Mouse (Mus musculus) hindbrain, embryonic 15.5 days (tissue): ENCODE results near the gene Atrnl1. TPM values are rescaled to one million over a fixed set of nuclear protein-coding genes. Genes with fewer than 3 reads are reported as not detected.

Experiments used
- ATAC-seq: fragments of 200-750 bp; cut with Nextera tagmentation; 2 replicates; pipeline ENCODE4 v1.8.0; 2017; ENCODE audit warnings: low read depth, moderate number of reproducible peaks, moderate TSS enrichment; ENCODE audit not compliant: low FRiP score
- H3K27ac ChIP-seq: fragments of 300-500 bp; sonication (generic); replicated peaks from 2 replicates; pipeline ENCODE4 v1.5.1; 2015; ENCODE audit warnings: mild to moderate bottlenecking, inconsistent platforms
- H3K27me3 ChIP-seq: fragments of 300-500 bp; sonication (generic); 2 replicates; pipeline ENCODE4 v1.6.1; 2015; ENCODE audit warnings: control low read depth, inconsistent platforms
- H3K36me3 ChIP-seq: fragments of 300-500 bp; sonication (generic); 2 replicates; pipeline ENCODE4 v1.6.1; 2015; ENCODE audit warnings: control low read depth, inconsistent platforms
- H3K4me1 ChIP-seq: fragments of 300-500 bp; sonication (generic); replicated peaks from 2 replicates; pipeline ENCODE4 v1.6.1; 2015; ENCODE audit warnings: control low read depth, inconsistent platforms
- H3K4me2 ChIP-seq: fragments of 300-500 bp; sonication (generic); 2 replicates; pipeline ENCODE4 v1.6.1; 2015; ENCODE audit warnings: moderate library complexity, mild to moderate bottlenecking, inconsistent platforms
- H3K4me3 ChIP-seq: fragments of 300-500 bp; sonication (generic); 2 replicates; pipeline ENCODE4 v1.5.1; 2015; ENCODE audit warnings: mild to moderate bottlenecking, inconsistent platforms
- H3K9ac ChIP-seq: fragments of 300-500 bp; sonication (generic); 2 replicates; pipeline ENCODE4 v1.6.1; 2015; ENCODE audit warnings: inconsistent platforms
- H3K9me3 ChIP-seq: fragments of 300-500 bp; sonication (generic); 2 replicates; pipeline ENCODE4 v1.6.1; 2016; ENCODE audit warnings: control low read depth, inconsistent platforms
- WGBS: fragments of 180-500 bp; shearing (Covaris S2); methylation state at CpG from one replicate; pipeline ENCODE4 v1.1.7; 2015; 5-methylcytosine and 5-hydroxymethylcytosine counted together
- polyA plus RNA-seq: library from polyadenylated mRNA; unstranded; fragments of >200 nt; fragmentation: Nextera tagmentation; extraction: Ambion mirVana; gene quantifications from 2 replicates; pipeline ENCODE4 v1.2.1, GENCODE M21; 2015

Gene Atrnl1
- polyA plus RNA-seq, 1 experiment from 2014 or later = 7.5 TPM

DNA sequence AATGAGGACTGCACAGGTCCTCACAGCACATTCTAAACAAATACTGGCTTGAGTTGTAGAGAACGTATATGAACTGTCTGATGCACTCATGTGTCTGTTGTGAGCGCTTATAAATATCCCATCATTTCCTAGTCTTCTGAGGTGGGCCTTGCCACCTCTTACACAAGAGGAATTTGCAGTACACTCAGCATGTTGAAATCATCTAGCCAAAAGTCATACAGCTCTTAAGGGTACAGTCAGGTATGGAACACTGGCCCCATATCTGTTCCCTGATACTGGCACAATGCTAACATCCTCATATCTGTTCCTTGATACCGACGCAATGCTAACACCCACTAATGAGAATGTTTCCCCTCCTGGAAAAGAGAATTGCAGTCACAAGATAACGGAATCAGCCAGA, 488.7 kb downstream of the Atrnl1 start:
- H3K9me3 ChIP-seq = no peaks in the 10 kb centered on the region
- no peak for ATAC-seq
- WGBS = 96% methylated on average over 5 of the region's 5 CpGs

DNA sequence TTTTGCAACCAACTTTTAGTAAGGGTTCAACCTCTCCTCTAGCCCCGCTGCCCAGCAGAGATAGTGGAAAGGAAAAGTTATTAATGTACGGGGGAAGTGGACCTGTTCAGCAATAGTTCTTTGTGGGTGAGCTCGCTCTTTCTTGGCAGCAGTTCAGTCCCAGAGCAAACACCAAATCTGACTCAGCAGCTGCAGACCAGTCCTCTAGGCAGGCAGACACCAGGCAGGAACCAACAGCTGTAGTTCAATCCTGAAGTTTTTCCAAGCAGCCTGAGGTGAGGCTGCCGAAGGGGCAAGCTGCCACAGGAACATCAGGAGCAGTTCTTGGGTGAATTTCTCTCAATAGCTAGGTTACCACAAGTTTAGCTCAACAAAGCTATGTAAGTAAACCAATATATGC, 489.5 kb downstream of the Atrnl1 start:
- H3K27me3 ChIP-seq = no peaks in the 10 kb centered on the region
- H3K4me1 ChIP-seq = no peaks in the 10 kb centered on the region
- H3K9me3 ChIP-seq = no peaks in the 10 kb centered on the region
- ATAC-seq = no peak
- H3K4me3 ChIP-seq = no peak overlapping the region
- H3K4me2 ChIP-seq = no peak overlapping the region
- no peak overlapping the region for H3K9ac ChIP-seq
- no peak overlapping the region for H3K27ac ChIP-seq
- WGBS = 84% methylated on average over 4 of the region's 4 CpGs
- H3K36me3 ChIP-seq = no peaks in the 10 kb centered on the region

More for the DNA sequence above, 488.7 kb downstream of the Atrnl1 start:
- H3K4me1 ChIP-seq = no peaks in the 10 kb centered on the region; the same call in 1 of the 2 replicates
- H3K4me2 ChIP-seq = no peak overlapping the region
- H3K36me3 ChIP-seq = no peaks in the 10 kb centered on the region
- H3K27ac ChIP-seq = no peak overlapping the region
- no peaks in the 10 kb centered on the region for H3K27me3 ChIP-seq
- no peak overlapping the region for H3K9ac ChIP-seq
- no peak overlapping the region for H3K4me3 ChIP-seq

DNA sequence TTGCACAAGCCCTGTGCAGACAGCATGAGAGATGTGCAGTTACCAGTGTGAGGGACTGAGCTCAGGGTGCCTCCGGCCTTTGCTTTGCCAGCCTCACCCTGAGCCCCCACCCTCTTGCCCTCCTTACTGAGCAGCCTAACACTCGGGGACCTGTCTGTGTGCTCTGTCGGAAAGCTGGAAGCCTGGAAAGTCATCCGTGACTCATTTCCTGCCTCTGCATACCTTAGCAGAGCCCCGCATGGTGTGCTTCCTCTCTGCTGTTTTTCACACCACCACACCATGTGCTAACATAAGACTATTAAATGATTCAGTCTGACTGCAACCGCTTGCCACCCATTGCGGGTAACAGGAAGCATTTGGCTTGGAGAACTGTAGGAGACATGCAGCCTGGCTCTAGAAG, 493.7 kb downstream of the Atrnl1 start:
- ATAC-seq = 0 out of 2 replicates have a peak, but pooled peaks have one; percentile 51
- WGBS = 68% methylated on average over 7 of the region's 7 CpGs

DNA sequence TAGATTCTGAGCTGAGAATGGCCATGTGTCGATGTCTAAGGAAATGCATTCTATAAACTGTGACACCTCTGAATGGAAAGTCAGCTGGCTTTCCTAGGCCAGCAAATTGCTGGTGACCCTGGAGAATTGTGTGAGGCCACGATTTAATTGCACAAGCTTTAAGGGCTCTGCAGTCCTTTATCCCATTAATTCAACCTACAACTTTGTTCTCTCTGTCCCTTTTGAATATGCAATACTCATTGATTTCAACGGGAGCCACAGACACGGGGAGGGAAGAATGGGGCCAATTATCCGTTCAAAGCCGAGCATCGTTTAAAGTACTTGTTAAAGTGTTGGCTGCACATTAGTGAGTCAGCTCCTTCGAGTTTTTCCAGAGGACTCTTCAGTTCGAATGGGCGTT, 496.8 kb downstream of the Atrnl1 start:
- Histone ChIP-seq H3K9ac (no peak overlapping the region), H3K27ac (no peak overlapping the region)
- WGBS = 31% methylated on average over 10 of the region's 10 CpGs

More for the DNA sequence above, 493.7 kb downstream of the Atrnl1 start:
- no peaks in the 10 kb centered on the region for H3K9me3 ChIP-seq
- no peaks in the 10 kb centered on the region for H3K27me3 ChIP-seq
- H3K27ac ChIP-seq = no peak overlapping the region
- no peaks in the 10 kb centered on the region for H3K36me3 ChIP-seq
- 0 out of 2 replicates have a peak, but pooled peaks cover 3% of the 10 kb centered on the region for H3K4me1 ChIP-seq
- no peak overlapping the region for H3K9ac ChIP-seq
- H3K4me2 ChIP-seq = no peak overlapping the region
- H3K4me3 ChIP-seq = no peak overlapping the region

DNA sequence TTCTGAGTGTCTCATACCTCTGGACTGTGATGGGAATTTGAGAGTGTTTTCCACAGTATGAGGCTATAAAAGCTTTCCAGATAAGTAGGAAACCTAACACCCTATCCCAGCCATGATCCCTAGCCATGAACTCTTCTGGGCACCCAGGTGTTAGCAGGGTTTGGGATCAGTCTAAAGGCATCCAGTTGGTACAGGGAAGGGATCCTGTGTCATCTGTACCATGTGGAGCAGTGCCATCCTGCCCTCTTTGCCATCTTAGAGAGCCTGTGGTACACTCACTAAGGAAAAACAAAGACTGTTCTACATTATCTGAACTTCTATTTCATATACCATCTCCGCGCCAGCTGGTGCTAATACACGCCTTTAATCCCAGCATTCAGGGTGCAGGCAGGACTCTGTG, 499.7 kb downstream of the Atrnl1 start:
- ATAC-seq = no peak

More for the DNA sequence above, 496.8 kb downstream of the Atrnl1 start:
- Histone ChIP-seq H3K9me3 (no peaks in the 10 kb centered on the region), H3K4me1 (0 out of 2 replicates have a peak, but pooled peaks cover 3% of the 10 kb centered on the region), H3K4me3 (no peak overlapping the region), H3K36me3 (no peaks in the 10 kb centered on the region), H3K27me3 (no peaks in the 10 kb centered on the region), H3K4me2 (no peak overlapping the region)
- no peak for ATAC-seq

DNA sequence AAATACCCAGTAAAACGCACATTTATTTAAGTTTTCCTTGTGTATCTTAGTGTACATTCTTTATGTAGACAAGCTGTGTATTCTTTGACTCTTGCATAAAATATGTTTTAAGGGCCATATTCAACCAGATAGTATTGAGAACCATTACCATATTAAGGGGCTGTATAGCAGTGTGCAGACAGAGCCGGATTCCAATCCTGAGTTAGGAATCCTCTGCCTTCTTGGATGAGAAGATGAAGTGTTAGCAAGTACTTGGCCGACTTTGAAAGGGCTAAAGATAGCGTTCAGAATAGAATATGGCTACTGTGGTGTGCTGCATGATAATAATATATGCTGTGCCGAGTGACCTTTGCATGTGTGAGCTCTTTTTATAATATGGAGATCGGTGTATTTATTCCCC, 500.5 kb downstream of the Atrnl1 start:
- no peak overlapping the region for H3K27ac ChIP-seq
- H3K9me3 ChIP-seq = no peaks in the 10 kb centered on the region
- WGBS = 87% methylated on average over 6 of the region's 6 CpGs
- no peak overlapping the region for H3K9ac ChIP-seq
- 0 out of 2 replicates have a peak, but pooled peaks cover 3% of the 10 kb centered on the region for H3K4me1 ChIP-seq
- H3K27me3 ChIP-seq = no peaks in the 10 kb centered on the region
- no peak overlapping the region for H3K4me3 ChIP-seq
- no peak for ATAC-seq
- no peaks in the 10 kb centered on the region for H3K36me3 ChIP-seq
- H3K4me2 ChIP-seq = no peak overlapping the region

More for the DNA sequence above, 499.7 kb downstream of the Atrnl1 start:
- H3K36me3 ChIP-seq = no peaks in the 10 kb centered on the region
- no peak overlapping the region for H3K9ac ChIP-seq
- H3K27ac ChIP-seq = no peak overlapping the region
- 0 out of 2 replicates have a peak, but pooled peaks cover 3% of the 10 kb centered on the region for H3K4me1 ChIP-seq
- no peaks in the 10 kb centered on the region for H3K27me3 ChIP-seq
- H3K4me2 ChIP-seq = no peak overlapping the region
- H3K9me3 ChIP-seq = no peaks in the 10 kb centered on the region
- over 99% methylated on average over 3 of the region's 3 CpGs for WGBS
- H3K4me3 ChIP-seq = no peak overlapping the region

DNA sequence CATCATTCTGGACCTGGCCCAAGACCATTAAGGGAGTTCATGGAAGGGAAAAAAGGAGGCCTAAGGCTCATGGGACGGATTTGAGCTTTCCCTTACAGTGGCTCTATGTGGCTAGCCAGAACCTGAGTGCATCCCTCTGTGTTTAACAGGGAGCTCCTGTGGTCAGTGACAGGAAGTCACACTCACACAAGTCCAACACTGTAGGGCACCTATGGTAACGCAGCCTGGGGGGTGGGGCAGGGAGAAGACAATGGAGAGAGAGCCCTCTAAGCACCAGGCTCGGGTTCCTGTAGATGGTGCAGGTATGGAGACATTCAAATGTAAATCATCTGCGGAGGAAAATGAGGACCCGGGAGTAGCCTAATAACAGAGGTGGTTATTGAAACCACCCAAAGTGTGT, 501.3 kb downstream of the Atrnl1 start:
- ATAC-seq = no peak
- 39% methylated on average over 5 of the region's 5 CpGs for WGBS
- no peak overlapping the region for H3K4me2 ChIP-seq

DNA sequence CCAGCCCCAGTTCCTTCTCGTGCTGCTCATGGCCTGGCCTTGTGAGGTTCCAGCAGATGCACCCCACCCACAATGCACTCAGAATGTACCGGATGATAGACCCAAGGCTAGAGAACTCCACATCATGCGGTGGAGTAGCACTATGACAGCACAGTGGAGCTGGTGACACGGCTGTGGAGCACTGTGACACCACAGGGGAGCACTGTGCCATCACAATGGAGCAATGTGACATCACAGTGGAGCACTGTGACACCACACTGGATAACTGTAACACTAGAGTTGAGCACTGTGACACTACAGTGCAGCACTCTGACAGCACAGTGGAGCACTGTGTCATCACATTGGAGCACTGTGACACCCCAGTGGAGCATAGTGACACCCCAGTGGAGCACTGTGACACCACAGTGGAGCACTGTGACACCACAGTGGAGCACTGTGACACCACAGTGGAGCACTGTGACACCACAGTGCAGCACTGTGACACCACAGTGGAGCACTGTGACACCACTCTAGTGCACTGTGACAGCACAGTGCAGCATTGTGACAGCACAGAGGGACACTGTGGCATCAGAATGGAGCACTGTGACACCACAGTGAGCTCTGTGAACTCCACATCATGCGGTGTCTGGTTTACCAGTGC, 502.4 kb downstream of the Atrnl1 start:
- WGBS = 76% methylated on average over 5 of the region's 5 CpGs
- Histone ChIP-seq H3K9me3 (no peaks in the 10 kb centered on the region), H3K9ac (no peak overlapping the region), H3K36me3 (no peaks in the 10 kb centered on the region), H3K27ac (no peak overlapping the region), H3K27me3 (no peaks in the 10 kb centered on the region), H3K4me1 (peaks cover 1% of the 10 kb centered on the region), H3K4me2 (no peak overlapping the region), H3K4me3 (no peak overlapping the region)
- peak; percentile 87 for ATAC-seq

More for the DNA sequence above, 501.3 kb downstream of the Atrnl1 start:
- H3K9me3 ChIP-seq = no peaks in the 10 kb centered on the region
- no peak overlapping the region for H3K4me3 ChIP-seq
- H3K27me3 ChIP-seq = no peaks in the 10 kb centered on the region
- no peak overlapping the region for H3K9ac ChIP-seq
- 0 out of 2 replicates have a peak, but pooled peaks cover 3% of the 10 kb centered on the region for H3K4me1 ChIP-seq
- no peak overlapping the region for H3K27ac ChIP-seq
- no peaks in the 10 kb centered on the region for H3K36me3 ChIP-seq

DNA sequence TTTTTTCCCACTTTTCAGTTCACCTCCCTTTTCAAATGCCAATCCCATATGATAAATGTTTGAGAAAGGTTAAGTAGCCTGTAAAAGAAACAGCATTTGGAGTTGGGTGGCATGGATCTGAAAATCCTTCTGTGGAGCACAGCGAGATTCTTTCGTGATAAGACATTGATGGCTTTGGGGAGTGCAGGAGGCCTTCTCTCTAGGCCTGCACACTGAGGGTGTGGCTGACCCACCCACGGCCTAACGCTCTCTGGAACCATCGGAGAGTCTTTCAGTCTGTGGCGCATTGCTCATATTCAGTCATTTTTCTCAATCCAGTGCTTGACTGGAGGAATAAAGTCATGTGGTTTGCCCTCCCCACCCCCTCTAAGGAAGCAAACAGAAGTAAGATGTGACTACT, 506.8 kb downstream of the Atrnl1 start:
- no peak overlapping the region for H3K4me2 ChIP-seq

DNA sequence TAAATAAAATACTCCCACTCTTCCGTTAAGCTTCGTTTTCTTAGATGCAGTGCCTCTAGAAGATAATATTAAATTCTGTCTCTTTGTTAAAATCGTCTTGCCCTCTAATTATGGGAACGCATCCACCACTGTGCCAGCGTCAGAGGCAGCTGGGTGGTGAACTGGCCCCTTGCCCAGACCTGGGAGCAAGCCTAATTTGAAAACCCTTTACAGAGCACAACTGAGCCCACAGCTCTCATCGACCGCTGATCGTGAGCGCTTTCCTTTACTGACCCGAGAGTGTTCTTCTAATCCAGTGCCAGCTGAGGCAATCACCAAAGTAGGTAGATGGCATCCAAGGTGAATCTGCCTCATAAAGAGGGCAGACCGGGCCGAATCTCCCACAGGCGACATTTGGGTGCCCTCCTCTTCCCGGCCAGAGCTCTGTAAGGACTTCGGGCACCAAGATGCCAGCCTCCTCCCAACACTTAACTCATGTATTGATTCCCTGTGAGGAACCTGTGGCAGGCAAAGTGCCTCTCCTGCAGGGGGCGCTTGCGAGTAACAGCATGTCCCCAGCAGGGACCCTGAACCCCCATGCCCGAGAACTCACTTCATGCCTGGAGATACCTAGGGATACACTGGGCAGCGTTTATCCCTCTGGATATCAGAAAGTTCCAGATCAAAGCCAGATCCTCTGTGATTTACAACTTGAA, 507.5 kb downstream of the Atrnl1 start:
- Histone ChIP-seq H3K27ac (no peak overlapping the region; the same call in 1 of the 2 replicates), H3K27me3 (no peaks in the 10 kb centered on the region), H3K4me2 (peak overlapping the region; percentile 12; the same call in 1 of the 2 replicates), H3K36me3 (no peaks in the 10 kb centered on the region), H3K4me1 (peaks cover 5% of the 10 kb centered on the region), H3K9ac (no peak overlapping the region), H3K4me3 (no peak overlapping the region), H3K9me3 (no peaks in the 10 kb centered on the region)
- WGBS = 64% methylated on average over 19 of the region's 19 CpGs
- ATAC-seq = peak; percentile 70

More for the DNA sequence above, 506.8 kb downstream of the Atrnl1 start:
- H3K27me3 ChIP-seq = no peaks in the 10 kb centered on the region
- H3K9me3 ChIP-seq = no peaks in the 10 kb centered on the region
- H3K27ac ChIP-seq = no peak overlapping the region
- no peak for ATAC-seq
- WGBS = 91% methylated on average over 6 of the region's 6 CpGs
- no peaks in the 10 kb centered on the region for H3K36me3 ChIP-seq
- H3K4me1 ChIP-seq = peaks cover 5% of the 10 kb centered on the region
- no peak overlapping the region for H3K4me3 ChIP-seq
- no peak overlapping the region for H3K9ac ChIP-seq

DNA sequence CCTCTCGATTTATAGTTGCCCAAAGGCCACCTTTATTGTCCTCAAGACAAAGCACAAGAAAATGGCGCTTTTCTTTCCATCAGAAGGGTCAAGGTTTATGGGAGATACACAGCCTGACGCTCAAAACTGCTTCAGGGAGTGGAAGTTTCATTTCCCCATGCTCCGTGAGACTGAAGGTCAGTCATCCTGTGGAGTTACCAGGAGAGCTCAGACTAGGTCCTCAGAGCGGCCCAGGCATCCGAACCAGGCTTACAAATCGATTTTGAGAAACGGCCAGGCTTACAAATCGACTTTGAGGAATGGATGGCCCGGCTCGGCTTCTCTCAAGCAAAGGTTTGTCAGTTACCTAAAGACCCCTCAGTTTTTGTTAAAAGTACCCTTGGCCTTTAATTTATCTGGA, 508.0 kb downstream of the Atrnl1 start:
- Histone ChIP-seq H3K9ac (no peak overlapping the region), H3K4me3 (no peak overlapping the region), H3K27me3 (no peaks in the 10 kb centered on the region), H3K9me3 (no peaks in the 10 kb centered on the region), H3K4me2 (no peak overlapping the region), H3K4me1 (peaks cover 5% of the 10 kb centered on the region), H3K36me3 (no peaks in the 10 kb centered on the region), H3K27ac (no peak overlapping the region)
- 84% methylated on average over 11 of the region's 11 CpGs for WGBS
- no peak for ATAC-seq

DNA sequence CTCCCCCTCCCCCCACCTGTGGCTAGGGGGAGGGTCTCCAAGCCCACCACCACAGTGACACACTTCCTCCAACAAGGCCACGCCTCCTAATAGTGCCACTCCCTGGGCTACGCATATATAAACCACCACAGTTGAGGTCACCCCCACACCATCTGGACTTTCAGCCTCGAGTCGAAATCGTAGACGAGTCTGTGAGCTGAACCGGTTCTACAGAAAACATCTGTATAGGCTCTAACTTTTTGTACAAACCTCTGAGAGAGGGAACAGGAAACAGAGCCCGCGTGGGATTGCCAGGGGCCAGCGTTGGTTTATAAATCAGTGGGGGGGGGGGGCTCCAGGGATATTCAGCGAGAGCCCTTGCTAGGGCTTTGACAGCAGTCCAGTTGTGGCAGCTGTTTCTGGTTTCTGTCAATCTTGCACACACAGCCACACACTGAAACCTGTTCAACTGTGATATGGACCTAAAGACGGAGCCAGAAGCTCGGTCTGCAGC, 508.9 kb downstream of the Atrnl1 start:
- H3K36me3 ChIP-seq = no peaks in the 10 kb centered on the region
- 72% methylated on average over 13 of the region's 13 CpGs for WGBS
- H3K9me3 ChIP-seq = no peaks in the 10 kb centered on the region
- H3K9ac ChIP-seq = no peak overlapping the region
- H3K27ac ChIP-seq = no peak overlapping the region
- no peak for ATAC-seq
- no peak overlapping the region for H3K4me2 ChIP-seq
- H3K27me3 ChIP-seq = no peaks in the 10 kb centered on the region
- H3K4me1 ChIP-seq = peaks cover 5% of the 10 kb centered on the region
- no peak overlapping the region for H3K4me3 ChIP-seq
